Mouse (Mus musculus) R1 (cell line): ENCODE results near the gene Cmpk1.
"Not testable (repeated sequence)": the region's sequence is repeated elsewhere in the genome, so short reads cannot be mapped to it uniquely, and the experiment has no call there.

Experiments used
- DNase-seq: peaks from one replicate; pipeline ENCODE4 v3.0.0-alpha.2; 2018; ENCODE audit warnings: low read depth, low spot score

Cmpk1 gene

DNA sequence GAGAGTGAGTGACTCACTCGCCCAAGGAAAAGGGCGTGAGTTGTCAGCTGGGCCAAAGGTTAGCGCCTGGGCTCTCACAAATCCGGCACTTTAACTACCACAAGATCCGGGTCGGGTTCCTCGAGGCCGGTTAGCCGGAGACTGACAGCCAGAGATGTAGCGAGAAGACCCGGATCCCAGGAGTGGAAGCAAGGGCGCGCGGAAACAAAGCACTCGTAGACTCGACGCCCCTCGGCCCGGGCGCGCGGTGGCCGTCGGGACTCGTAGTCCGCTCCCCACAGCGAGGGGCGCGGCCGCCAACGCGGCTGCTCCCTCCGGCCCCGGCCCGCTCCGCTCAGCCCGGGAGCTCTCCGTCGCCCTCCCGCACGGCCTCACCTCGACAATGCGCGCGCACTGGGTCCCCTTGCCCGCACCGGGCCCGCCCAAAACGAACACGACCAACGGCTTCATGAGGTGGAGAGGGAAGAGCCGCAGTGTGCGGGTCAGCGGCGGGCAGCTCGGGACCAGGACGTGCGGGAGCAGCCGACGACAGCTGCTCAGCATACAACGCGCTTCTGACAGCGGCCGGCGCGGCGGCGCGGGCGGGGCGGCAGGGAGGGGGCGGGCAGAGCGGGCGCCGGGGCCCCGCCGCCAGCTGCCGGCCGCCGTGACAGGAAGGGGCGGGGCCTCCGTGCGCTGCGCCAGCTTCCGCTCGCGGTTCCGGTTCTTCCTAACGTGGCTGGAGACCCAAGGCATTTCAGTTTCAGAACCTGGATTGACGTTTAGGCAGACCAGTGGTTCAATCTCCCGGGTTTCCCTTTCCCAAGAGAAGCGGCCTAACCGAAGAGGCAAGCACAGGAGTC, at the start of gene Cmpk1:
Gene Cmpk1 (minus strand): TSS at position 651 of the 842 bp plus-strand sequence.
- DNase-seq = peak; percentile 79

DNA sequence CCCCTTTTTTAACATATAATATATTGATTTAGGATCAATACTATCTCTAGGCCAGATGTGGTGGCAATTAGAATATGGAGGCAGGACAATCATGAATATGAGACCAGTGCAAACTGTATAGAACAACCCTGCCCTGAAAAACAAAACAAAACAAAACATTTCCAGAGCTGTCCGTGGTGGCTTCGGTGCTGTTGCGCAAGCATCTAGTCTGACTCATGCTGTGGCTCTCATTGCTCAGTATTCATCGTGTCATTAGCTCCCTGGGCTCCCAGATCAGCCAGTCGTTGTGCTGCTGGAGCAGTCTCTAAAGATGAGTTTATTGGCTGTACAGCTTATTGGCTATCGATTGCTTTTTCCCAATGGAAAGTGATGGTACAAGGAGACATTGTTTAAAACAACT, 48.0 kb upstream of the Cmpk1 start:
- peak; percentile 40 for DNase-seq

- DNase-seq = no peak
These were observed 33.0 kb upstream of the Cmpk1 start for GRCm38 (mm10) chr4:115019997-115020396.

GRCm38 (mm10) chr4:115014276-115014675, 27.2 kb upstream of the Cmpk1 start:
- DNase-seq = peak; percentile 63

DNA sequence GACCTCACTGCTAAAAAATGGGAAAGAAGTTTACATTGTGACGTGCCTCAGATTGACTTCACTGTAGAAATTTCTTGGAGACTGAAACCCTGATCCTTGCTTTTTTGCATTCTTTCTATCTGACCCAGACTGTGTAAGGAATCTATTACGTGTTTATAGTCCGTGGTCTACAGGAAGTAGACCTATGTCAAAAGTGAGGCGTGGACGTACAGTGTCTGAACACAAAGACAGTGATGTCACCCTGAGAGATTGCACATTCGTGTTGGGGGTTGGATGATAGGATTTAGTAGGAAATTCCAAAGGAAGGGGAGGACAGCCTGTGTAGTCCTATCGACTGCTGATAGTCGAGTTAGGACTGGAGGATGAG, 13.4 kb upstream of the Cmpk1 start:
- peak; percentile 59 for DNase-seq

- peak; percentile 100 for DNase-seq
These were observed 12.9 kb upstream of the Cmpk1 start, which contains the start of gene Stil for GRCm38 (mm10) chr4:114999773-115000428. Gene Stil, plus strand, starts transcription at chr4:115000159.

- DNase-seq = no peak
These were observed 12.4 kb upstream of the Cmpk1 start for GRCm38 (mm10) chr4:114999445-114999772.

GRCm38 (mm10) chr4:114997051-114997450, 10.0 kb upstream of the Cmpk1 start:
- peak; percentile 64 for DNase-seq

GRCm38 (mm10) chr4:114994218-114994617, 7.2 kb upstream of the Cmpk1 start:
- DNase-seq = no peak

DNA sequence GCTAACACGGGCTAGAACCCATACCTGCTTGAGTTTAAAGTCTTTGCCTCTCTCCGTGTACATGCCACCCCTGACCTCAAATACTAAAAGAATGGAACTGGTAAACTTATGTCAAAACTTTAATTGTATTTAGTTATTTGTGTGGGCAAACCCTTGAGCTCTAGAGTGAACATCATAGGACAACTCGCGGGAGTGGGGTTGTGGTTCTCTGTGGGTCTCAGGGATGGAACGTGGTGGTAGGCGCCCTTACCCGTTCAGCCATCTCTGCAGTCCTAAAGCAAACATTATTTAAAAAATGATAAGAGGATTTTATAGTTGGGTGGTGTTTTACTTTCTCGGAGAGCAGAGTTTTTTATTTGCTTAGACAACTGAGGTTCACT, 840 bp downstream of the Cmpk1 start:
- DNase-seq = no peak

DNA sequence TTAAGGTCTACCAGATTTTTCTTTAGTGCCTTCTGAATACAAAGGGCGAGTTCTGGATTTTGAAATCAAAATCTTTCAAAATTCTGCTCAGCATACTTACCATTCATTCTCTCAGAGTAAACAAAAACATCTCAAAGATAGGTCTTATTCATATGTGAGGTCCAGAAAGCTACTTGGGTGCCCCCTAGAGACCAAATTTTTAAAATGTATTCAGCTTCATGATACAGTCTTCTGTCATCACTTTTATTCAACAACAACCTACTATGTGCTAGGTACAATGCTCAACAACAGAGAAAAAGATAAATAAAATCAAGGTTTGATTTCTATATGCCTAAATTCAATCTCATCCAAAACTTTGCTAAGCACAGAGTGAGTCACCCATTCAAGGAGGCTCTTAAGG, 4.0 kb downstream of the Cmpk1 start:
- DNase-seq = peak; percentile 23

DNA sequence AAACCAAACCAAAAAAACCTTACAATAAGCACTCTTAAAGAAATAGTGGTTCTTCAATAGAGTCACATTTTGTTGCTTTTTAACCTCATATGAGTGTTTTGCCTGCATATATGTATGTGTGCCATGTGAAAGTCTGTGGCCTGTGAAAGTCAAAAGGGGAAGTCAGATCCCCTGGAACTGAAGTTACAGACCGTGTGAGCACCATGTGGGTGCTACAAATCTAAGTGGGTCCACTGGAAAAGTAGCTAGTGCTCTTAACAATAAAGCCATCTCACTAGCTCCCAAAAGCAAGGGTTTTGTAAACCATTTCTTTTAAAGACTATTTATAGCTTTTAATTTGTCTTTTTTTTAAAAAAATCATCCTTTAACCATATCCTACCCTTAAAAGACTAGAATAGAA, 4.4 kb downstream of the Cmpk1 start:
- no peak for DNase-seq

DNA sequence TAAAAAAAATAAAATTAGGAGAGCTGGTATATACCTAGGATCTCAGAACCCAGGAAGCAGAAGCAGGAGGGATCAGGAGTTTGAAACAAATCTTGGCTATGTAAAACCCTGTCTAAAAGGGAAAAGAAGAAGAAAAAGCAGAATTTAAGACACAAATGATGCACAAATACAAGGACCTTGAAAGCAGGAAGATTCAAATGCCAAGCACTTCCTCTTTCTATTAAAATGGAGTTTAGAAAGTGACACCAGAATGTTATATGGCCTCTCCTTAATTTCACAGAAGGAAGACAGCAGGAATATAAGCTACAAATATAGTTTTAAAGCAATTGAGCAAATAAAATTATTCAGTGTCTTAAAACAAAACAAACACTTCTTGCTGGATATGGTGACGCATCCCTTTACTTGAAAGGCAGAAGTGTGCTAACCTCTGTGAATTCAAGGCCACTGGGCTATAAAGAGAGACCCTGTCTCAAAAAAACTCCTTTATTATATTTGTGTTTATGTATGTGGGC, 13.8 kb downstream of the Cmpk1 start:
- DNase-seq = no peak

- DNase-seq = no peak
These were observed 16.3 kb downstream of the Cmpk1 start for GRCm38 (mm10) chr4:114970736-114971135.

GRCm38 (mm10) chr4:114960881-114961280, 26.2 kb downstream of the Cmpk1 start:
- DNase-seq = not testable (repeated sequence)

GRCm38 (mm10) chr4:114959533-114959932, 27.5 kb downstream of the Cmpk1 start:
- DNase-seq = no peak

- DNase-seq = no peak
These were observed 28.3 kb downstream of the Cmpk1 start for GRCm38 (mm10) chr4:114958786-114959185.

DNA sequence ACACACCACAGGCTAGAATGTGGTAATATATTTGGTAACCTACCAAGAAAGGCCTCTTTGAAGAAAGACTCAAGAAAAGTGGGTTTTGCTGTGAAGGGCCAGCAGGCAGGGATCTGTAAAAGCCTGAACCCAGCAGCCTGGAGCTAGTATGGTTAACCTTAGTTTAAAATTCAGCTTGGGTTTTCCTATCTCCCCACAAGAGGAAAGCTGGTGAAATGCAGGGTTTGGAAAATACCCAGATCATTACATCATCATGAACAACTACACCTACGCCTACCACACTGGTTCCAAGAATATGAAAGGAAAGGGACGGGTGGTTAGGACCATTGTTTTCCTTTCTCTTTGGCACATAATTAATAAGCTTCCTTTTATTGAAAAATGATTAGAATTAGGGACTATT, 28.8 kb downstream of the Cmpk1 start:
- no peak for DNase-seq

- no peak for DNase-seq
These were observed 29.6 kb downstream of the Cmpk1 start for GRCm38 (mm10) chr4:114957403-114957802.

GRCm38 (mm10) chr4:114953172-114953571, 33.9 kb downstream of the Cmpk1 start:
- DNase-seq = no peak

DNA sequence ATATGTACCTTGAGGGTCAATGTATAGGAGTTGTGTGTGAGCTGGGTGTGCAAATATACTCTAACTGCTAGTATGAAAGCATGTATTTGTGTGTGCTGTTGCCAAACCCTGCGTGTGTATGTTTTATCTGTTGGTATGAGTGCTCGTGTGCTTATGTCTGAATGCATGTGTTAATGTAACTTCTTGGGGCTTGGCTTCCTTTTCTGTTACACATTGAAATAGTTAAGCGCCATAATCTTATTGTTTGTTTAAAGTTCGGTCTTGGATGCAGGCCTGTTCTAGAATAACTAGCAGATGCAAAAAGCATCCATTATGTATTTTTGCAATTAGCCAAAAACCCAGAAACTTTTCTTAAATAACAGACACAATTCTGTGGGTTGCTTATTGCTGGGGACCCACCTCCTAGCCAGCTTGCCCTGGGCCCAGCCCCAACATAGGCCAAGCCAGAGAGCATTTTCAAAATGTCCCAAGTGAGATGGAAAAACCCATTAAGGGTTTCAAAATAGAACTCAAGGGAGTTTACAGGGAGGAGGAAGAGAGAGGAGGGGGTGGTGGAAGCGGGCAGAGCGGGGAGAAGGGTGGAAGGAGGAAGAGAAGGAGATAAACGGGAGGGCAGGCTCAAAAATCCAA, 39.1 kb downstream of the Cmpk1 start:
- DNase-seq = no peak

DNA sequence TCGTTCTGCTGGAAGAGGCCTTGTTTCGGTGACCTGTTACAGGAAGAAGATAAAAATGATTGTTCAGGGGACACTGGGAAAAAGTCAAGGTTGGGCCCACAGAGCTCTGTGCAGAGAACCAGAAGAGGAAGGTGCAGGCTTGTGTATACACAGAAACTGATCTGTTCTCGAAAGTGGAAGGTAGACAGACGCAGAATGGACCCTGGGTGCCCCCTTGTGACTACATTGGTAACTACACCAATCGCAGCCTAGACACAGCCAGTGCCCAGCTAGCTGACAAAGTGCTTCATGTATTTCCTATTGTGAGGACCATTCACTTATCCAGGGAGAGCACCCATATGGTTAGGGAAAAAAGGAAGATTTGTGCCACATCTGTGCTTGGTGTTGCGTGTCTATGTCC, 39.6 kb downstream of the Cmpk1 start:
- peak; percentile 46 for DNase-seq

GRCm38 (mm10) chr4:114946416-114946815, 40.6 kb downstream of the Cmpk1 start:
- DNase-seq = no peak
